Mouse (Mus musculus) myocyte (in vitro differentiated cells): Measurements from ENCODE around the gene Olfr1424. TPM values are rescaled to one million over a fixed set of nuclear protein-coding genes. Genes with fewer than 3 reads are reported as not detected.

ENCODE experiments used
- H3K27me3 ChIP-seq: one replicate; pipeline ENCODE4 v1.6.1; 2011; ENCODE audit not compliant: control insufficient read depth, insufficient read depth, insufficient read length
- H3K36me3 ChIP-seq: one replicate; pipeline ENCODE4 v1.6.1; 2011; ENCODE audit not compliant: control insufficient read depth, insufficient read depth
- H3K4me2 ChIP-seq: one replicate; pipeline ENCODE4 v1.6.1; 2011; ENCODE audit warnings: low read depth, control low read depth
- H3K4me3 ChIP-seq: one replicate; pipeline ENCODE4 v1.5.1; 2011; ENCODE audit warnings: mild to moderate bottlenecking, control low read depth, moderate library complexity
- H3K79me2 ChIP-seq: one replicate; pipeline ENCODE4 v1.6.1; 2011; ENCODE audit not compliant: control insufficient read depth, insufficient read depth
- H3ac ChIP-seq: one replicate; pipeline ENCODE4 v1.6.1; 2011; ENCODE audit not compliant: control insufficient read depth, insufficient read length
- CEBPB ChIP-seq: IDR thresholded peaks from 2 replicates; pipeline ENCODE4 v1.6.1; 2011; ENCODE audit warnings: mild to moderate bottlenecking, moderate library complexity; ENCODE audit not compliant: poor library complexity, insufficient read depth, severe bottlenecking
- E2F4 ChIP-seq: IDR thresholded peaks from one replicate; pipeline ENCODE4 v1.6.1; 2011; ENCODE audit warnings: mild to moderate bottlenecking, control low read depth, moderate library complexity; ENCODE audit not compliant: insufficient read depth
- MAX ChIP-seq: IDR thresholded peaks from one replicate; pipeline ENCODE4 v1.6.1; 2011; ENCODE audit warnings: low read depth, mild to moderate bottlenecking, control low read depth
- MYOD1 ChIP-seq, 3 experiments: IDR thresholded peaks; one replicate each; pipeline ENCODE4 v1.6.1; 2011; ENCODE audit warnings: control low read depth in 2 of 3, low read depth in 2 of 3, mild to moderate bottlenecking in 2 of 3, moderate library complexity in 1 of 3; ENCODE audit not compliant: insufficient read length in 2 of 3, control insufficient read depth in 1 of 3
- MYOG ChIP-seq, 3 experiments: IDR thresholded peaks; one replicate each; pipeline ENCODE4 v1.6.1; 2011; ENCODE audit warnings: control low read depth in 2 of 3, low read depth in 2 of 3, mild to moderate bottlenecking in 2 of 3; ENCODE audit not compliant: insufficient read length in 2 of 3, control insufficient read depth in 1 of 3, insufficient read depth in 1 of 3
- POLR2A ChIP-seq: IDR thresholded peaks from one replicate; pipeline ENCODE4 v1.6.1; 2011; ENCODE audit warnings: low read depth, mild to moderate bottlenecking, control low read depth, moderate library complexity; ENCODE audit not compliant: insufficient read length
- POLR2AphosphoS2 ChIP-seq: IDR thresholded peaks from one replicate; pipeline ENCODE4 v1.6.1; 2011; ENCODE audit warnings: low read depth, control low read depth; ENCODE audit not compliant: insufficient read length
- REST ChIP-seq: IDR thresholded peaks from one replicate; pipeline ENCODE4 v1.6.1; 2011; ENCODE audit warnings: mild to moderate bottlenecking, control low read depth, moderate library complexity; ENCODE audit not compliant: insufficient read depth, insufficient read length
- SRF ChIP-seq: IDR thresholded peaks from one replicate; pipeline ENCODE4 v1.6.1; 2011; ENCODE audit warnings: low read depth; ENCODE audit not compliant: control insufficient read depth, insufficient read length
- TCF12 ChIP-seq: IDR thresholded peaks from one replicate; pipeline ENCODE4 v1.6.1; 2011; ENCODE audit warnings: mild to moderate bottlenecking, control low read depth; ENCODE audit not compliant: poor library complexity, insufficient read depth, severe bottlenecking
- TCF3 ChIP-seq: IDR thresholded peaks from one replicate; pipeline ENCODE4 v1.6.1; 2011; ENCODE audit warnings: low read depth, control low read depth; ENCODE audit not compliant: insufficient read length
- USF1 ChIP-seq: IDR thresholded peaks from one replicate; pipeline ENCODE4 v1.6.1; 2011; ENCODE audit warnings: low read depth, mild to moderate bottlenecking, control low read depth, moderate library complexity
- polyA plus RNA-seq: library from polyadenylated mRNA; unstranded; fragments of >200 nt; fragmentation: generic; extraction: Trizol; gene quantifications from one replicate; pipeline ENCODE4 v1.2.1, GENCODE M21; 2012; ENCODE audit warnings: missing spikeins

Gene Olfr1424
- polyA plus RNA-seq, 1 experiment, result not detected

DNA sequence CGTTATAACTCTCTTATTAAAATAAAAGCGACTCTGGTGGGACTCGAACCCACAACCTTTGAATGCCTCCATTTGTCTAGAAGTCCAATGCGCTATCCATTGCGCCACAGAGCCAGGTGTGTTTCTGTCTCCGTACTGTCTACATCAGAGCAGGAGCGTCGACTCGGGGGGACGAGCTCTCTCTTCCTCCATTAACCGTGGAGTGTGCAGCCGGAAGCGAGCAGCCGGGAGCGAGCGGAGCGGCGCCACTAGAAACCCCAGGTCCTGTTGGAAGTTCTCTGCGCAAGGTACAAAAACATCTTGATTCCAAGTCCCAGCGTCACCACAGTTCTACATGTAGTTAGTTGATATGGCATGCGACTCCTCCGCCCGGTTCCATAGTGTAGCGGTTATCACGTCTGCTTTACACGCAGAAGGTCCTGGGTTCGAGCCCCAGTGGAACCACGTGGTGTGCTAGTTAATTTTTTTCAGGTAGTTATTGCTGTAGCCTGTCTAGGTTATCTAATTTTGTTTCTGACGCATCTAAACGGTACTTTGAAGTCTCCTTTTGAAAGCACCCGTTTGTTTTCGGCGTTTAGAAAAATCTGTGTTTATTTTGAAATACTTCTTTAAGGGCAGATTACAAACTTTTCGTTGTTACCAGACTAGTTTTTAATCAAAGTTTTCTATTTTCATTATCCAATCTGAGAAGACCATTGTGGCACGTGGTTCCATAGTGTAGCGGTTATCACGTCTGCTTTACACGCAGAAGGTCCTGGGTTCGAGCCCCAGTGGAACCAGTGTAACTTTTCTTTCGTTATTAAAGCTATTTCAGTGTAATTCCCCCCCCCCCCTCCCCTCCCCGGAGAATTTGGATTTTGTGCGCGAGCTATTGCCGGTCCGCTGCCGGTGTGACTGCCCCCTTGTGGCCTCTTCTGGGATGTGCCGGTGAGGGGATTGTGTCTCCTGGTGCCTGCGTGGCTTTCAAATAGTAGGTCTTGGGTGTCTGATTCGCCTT, 50.6 kb downstream of the Olfr1424 start:
- no peaks in the 10 kb centered on the region for H3K79me2 ChIP-seq
- H3K4me3 ChIP-seq, result peak overlapping the region; percentile 74
- TF ChIP-seq USF1 (peak; percentile 93), MAX (no peak), CEBPB (peak; percentile 70), MYOG (IDR thresholded peaks at IDR 0.05; ENCODE audit: control insufficient read depth in 1 of 3, insufficient read depth in 1 of 3, insufficient read length in 2 of 3, low read depth in 2 of 3) (no peak), TCF3 (no peak), MYOD1 (IDR thresholded peaks at IDR 0.05; ENCODE audit: control insufficient read depth in 1 of 3, insufficient read length in 2 of 3, low read depth in 2 of 3) (peak in 1 of 3 experiments; percentile 15), TCF12 (no peak), POLR2AphosphoS2 (no peak), SRF (peak; percentile 7), E2F4 (no peak), POLR2A (no peak), REST (no peak)
- H3K36me3 ChIP-seq, result no peaks in the 10 kb centered on the region
- no peak overlapping the region for H3ac ChIP-seq
- peak overlapping the region; percentile 83 for H3K4me2 ChIP-seq
- no peaks in the 10 kb centered on the region for H3K27me3 ChIP-seq

DNA sequence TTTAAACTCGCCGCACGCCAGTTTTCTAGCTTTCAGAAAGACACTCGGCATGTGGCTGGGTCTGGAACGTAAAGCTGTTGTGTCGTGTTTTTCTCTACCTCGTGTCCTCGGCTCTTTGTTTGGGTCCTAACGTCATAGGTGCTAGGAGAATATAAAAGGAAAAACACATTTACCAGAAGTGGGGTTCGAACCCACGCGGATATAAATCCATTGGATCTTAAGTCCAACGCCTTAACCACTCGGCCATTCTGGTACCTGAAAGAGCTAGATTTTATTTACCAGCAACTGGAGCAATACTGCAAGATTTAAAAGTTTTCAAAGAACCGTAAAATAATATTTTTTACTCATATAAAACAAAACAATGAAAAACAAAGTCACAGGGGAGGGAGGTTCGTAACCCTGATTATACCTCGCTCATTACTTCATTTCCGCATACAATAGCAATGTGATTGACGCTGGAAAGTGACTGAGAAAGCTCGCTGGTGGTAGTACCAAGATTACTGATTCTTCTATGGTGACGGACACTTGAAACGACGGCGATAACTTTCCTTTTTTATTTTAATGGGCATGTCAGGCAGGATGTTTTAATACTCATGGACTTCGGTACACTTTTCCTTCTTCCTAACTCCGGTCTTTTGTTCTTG, 51.4 kb downstream of the Olfr1424 start:
- Histone ChIP-seq H3K4me3 (peak overlapping the region; percentile 74), H3K27me3 (no peaks in the 10 kb centered on the region)

DNA sequence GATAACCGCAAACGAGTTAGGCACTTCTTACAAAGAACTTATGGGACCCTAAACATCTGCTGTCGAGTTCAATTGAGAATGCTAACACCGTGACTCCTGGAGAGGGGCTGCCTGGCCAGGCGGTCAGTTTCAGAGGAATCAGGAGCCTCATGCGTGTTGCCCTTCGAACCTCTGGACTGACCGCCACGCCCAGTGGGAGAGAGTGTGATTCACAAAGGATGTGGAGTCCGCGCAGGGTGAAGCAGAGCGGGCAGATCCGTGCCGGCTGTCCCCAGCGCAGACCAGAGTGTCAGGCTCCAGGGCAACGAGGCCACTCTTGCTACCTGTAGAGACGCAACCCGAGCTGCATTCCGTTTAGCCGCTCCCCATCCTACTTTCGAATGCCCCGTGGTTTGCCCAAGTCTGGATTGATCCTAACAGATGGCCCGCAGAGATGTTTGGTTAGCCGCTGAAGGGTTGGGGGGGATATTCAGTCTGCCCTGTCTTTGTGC, 52.2 kb downstream of the Olfr1424 start:
- Histone ChIP-seq H3K27me3 (no peaks in the 10 kb centered on the region), H3K79me2 (no peaks in the 10 kb centered on the region), H3K36me3 (no peaks in the 10 kb centered on the region), H3K4me2 (peak overlapping the region; percentile 83), H3ac (peak overlapping the region; percentile 34), H3K4me3 (peak overlapping the region; percentile 74)
- TF ChIP-seq USF1 (no peak), POLR2A (peak; percentile 94), E2F4 (no peak), POLR2AphosphoS2 (peak; percentile 94), TCF12 (no peak), TCF3 (no peak), MYOD1 (IDR thresholded peaks at IDR 0.05; ENCODE audit: control insufficient read depth in 1 of 3, insufficient read length in 2 of 3, low read depth in 2 of 3) (peak in 2 of 3 experiments; percentile 21 to 47), REST (no peak), CEBPB (no peak), SRF (no peak), MAX (no peak), MYOG (IDR thresholded peaks at IDR 0.05; ENCODE audit: control insufficient read depth in 1 of 3, insufficient read depth in 1 of 3, insufficient read length in 2 of 3, low read depth in 2 of 3) (peak in 1 of 3 experiments; percentile 28)

More for the DNA sequence above, 51.4 kb downstream of the Olfr1424 start:
- no peaks in the 10 kb centered on the region for H3K79me2 ChIP-seq
- H3ac ChIP-seq, result peak overlapping the region; percentile 34
- no peaks in the 10 kb centered on the region for H3K36me3 ChIP-seq
- TF ChIP-seq MYOD1 (IDR thresholded peaks at IDR 0.05; ENCODE audit: control insufficient read depth in 1 of 3, insufficient read length in 2 of 3, low read depth in 2 of 3) (no peak), REST (no peak), POLR2AphosphoS2 (no peak), TCF3 (no peak), USF1 (no peak), POLR2A (no peak), MAX (no peak), TCF12 (no peak), E2F4 (no peak), CEBPB (no peak)
- peak overlapping the region; percentile 83 for H3K4me2 ChIP-seq

DNA sequence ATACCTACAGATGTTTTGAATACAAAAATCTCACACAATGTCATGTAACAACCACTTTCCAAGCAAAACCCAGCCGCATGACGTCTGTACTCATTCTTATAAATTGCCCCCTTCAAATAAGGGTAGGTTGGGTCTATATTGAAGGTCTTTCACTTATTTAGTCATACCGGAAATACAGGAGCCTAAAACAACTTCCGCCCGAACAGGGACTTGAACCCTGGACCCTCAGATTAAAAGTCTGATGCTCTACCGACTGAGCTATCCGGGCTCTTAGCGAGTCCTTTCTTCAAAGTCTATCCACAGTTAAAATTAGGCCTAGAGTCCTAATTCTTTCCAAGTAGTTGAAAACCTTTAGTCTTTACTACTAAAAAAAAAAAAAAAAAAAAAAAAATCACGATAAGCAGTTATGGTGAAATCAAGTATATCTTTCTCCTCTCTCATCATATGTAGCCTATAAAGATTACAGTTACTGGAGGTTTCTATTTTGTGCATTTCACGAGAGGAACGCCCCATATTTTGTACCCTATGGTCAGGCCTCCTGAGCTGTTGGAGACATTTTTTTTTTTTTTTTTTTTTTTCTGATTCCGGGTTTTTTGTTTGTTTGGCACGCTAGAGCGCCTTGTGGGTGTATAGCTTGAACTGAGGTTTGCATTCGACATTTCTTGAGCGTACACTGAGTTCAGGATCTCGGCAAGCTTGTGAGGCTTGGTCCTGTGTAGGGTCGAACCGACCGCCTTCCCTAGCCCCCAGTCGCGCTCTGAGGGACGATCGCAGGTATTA, 52.8 kb downstream of the Olfr1424 start:
- no peaks in the 10 kb centered on the region for H3K36me3 ChIP-seq
- peak overlapping the region; percentile 34 for H3ac ChIP-seq
- TF ChIP-seq CEBPB, result no peak
- no peak for TF ChIP-seq REST
- no peak for TF ChIP-seq USF1
- no peak for TF ChIP-seq TCF3
- TF ChIP-seq MYOG (IDR thresholded peaks at IDR 0.05; ENCODE audit: control insufficient read depth in 1 of 3, insufficient read depth in 1 of 3, insufficient read length in 2 of 3, low read depth in 2 of 3), result no peak
- no peak for TF ChIP-seq E2F4
- TF ChIP-seq TCF12, result no peak
- no peak for TF ChIP-seq MAX
- no peak for TF ChIP-seq SRF
- TF ChIP-seq POLR2AphosphoS2, result no peak
- no peak for TF ChIP-seq MYOD1 (IDR thresholded peaks at IDR 0.05; ENCODE audit: control insufficient read depth in 1 of 3, insufficient read length in 2 of 3, low read depth in 2 of 3)
- TF ChIP-seq POLR2A, result no peak
- no peaks in the 10 kb centered on the region for H3K27me3 ChIP-seq
- peak overlapping the region; percentile 74 for H3K4me3 ChIP-seq
- peak overlapping the region; percentile 83 for H3K4me2 ChIP-seq
- H3K79me2 ChIP-seq, result no peaks in the 10 kb centered on the region
